Mouse (Mus musculus): Measurements from ENCODE around the gene Ntm. TPM values are rescaled to one million over a fixed set of nuclear protein-coding genes. Genes with fewer than 3 reads are reported as not detected.

The Ntm gene
- polyA plus RNA-seq, 1 experiment from 2014 or later: 14.3 TPM

GRCm38 (mm10) chr9:29462970-29463593 is 499.9 kb downstream of the Ntm start:
- Histone ChIP-seq H3K9ac (ENCODE audit: low read length) (no peak overlapping the region), H3K4me3 (ENCODE audit: low read depth, low read length) (no peak overlapping the region), H3K9me3 (ENCODE audit: control insufficient read depth, low read length) (no peaks in the 10 kb centered on the region), H3K4me1 (replicated peaks; ENCODE audit: control insufficient read depth, insufficient read depth, low read length) (no peaks in the 10 kb centered on the region), H3K36me3 (ENCODE audit: control insufficient read depth, insufficient read depth, low read length) (no peaks in the 10 kb centered on the region), H3K27ac (ENCODE audit: low read depth, low read length) (no peak overlapping the region), H3K27me3 (ENCODE audit: control insufficient read depth, insufficient read depth, low read length) (no peaks in the 10 kb centered on the region), H3K4me2 (ENCODE audit: low read depth, low read length, severe bottlenecking) (no peak overlapping the region)
- DNase-seq (ENCODE audit: low spot score): no peak
- 82% methylated on average over 10 of the region's 10 CpGs for WGBS
- no peak for ATAC-seq (replicated peaks; ENCODE audit: low FRiP score)

- Histone ChIP-seq H3K4me3 (ENCODE audit: low read depth, low read length) (no peak overlapping the region), H3K27ac (ENCODE audit: low read depth, low read length) (no peak overlapping the region), H3K36me3 (ENCODE audit: control insufficient read depth, insufficient read depth, low read length) (no peaks in the 10 kb centered on the region), H3K4me1 (replicated peaks; ENCODE audit: control insufficient read depth, insufficient read depth, low read length) (no peaks in the 10 kb centered on the region), H3K4me2 (ENCODE audit: low read depth, low read length, severe bottlenecking) (no peak overlapping the region), H3K27me3 (ENCODE audit: control insufficient read depth, insufficient read depth, low read length) (no peaks in the 10 kb centered on the region), H3K9me3 (ENCODE audit: control insufficient read depth, low read length) (no peaks in the 10 kb centered on the region), H3K9ac (ENCODE audit: low read length) (no peak overlapping the region)
- WGBS: 11% methylated on average over 5 of the region's 5 CpGs
- peak; percentile 76 for ATAC-seq (replicated peaks; ENCODE audit: low FRiP score)
- peak; percentile 84 for DNase-seq (ENCODE audit: low spot score)
Measured at GRCm38 (mm10) chr9:29457976-29458572, 504.9 kb downstream of the Ntm start.

DNA sequence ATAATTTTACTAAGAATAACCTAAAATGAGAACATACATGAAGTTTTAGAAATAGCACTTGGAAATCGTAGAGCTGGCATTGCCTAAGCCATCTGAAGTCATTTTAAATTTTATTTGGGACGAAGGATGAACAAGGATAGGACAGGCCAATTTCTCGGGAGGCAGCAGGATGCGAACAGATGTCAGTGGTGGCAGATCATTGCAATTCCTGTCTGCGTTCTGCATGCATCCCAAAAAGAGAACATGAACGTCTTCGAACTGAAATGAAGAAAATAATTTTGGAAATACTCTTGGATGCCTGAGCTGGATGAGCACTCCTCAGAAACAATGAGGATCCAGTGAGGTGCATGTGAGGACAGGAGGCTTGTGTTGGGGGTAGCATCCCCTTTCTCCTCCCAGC is 506.9 kb downstream of the Ntm start:
- no peak overlapping the region for H3K4me3 ChIP-seq (ENCODE audit: low read depth, low read length)
- DNase-seq (ENCODE audit: low spot score): no peak
- no peaks in the 10 kb centered on the region for H3K9me3 ChIP-seq (ENCODE audit: control insufficient read depth, low read length)
- no peak overlapping the region for H3K27ac ChIP-seq (ENCODE audit: low read depth, low read length)
- no peaks in the 10 kb centered on the region for H3K36me3 ChIP-seq (ENCODE audit: control insufficient read depth, insufficient read depth, low read length)
- 90% methylated on average over 7 of the region's 7 CpGs for WGBS
- ATAC-seq (replicated peaks; ENCODE audit: low FRiP score): no peak
- no peaks in the 10 kb centered on the region for H3K4me1 ChIP-seq (replicated peaks; ENCODE audit: control insufficient read depth, insufficient read depth, low read length)
- no peak overlapping the region for H3K9ac ChIP-seq (ENCODE audit: low read length)
- H3K27me3 ChIP-seq (ENCODE audit: control insufficient read depth, insufficient read depth, low read length): no peaks in the 10 kb centered on the region
- no peak overlapping the region for H3K4me2 ChIP-seq (ENCODE audit: low read depth, low read length, severe bottlenecking)

- Histone ChIP-seq H3K36me3 (ENCODE audit: control insufficient read depth, insufficient read depth, low read length) (no peaks in the 10 kb centered on the region), H3K4me1 (replicated peaks; ENCODE audit: control insufficient read depth, insufficient read depth, low read length) (no peaks in the 10 kb centered on the region), H3K27ac (ENCODE audit: low read depth, low read length) (no peak overlapping the region), H3K27me3 (ENCODE audit: control insufficient read depth, insufficient read depth, low read length) (no peaks in the 10 kb centered on the region), H3K4me2 (ENCODE audit: low read depth, low read length, severe bottlenecking) (no peak overlapping the region), H3K9ac (ENCODE audit: low read length) (no peak overlapping the region), H3K4me3 (ENCODE audit: low read depth, low read length) (no peak overlapping the region), H3K9me3 (ENCODE audit: control insufficient read depth, low read length) (no peaks in the 10 kb centered on the region)
- ATAC-seq (replicated peaks; ENCODE audit: low FRiP score): no peak
- no peak for DNase-seq (ENCODE audit: low spot score)
- WGBS: 78% methylated on average over 1 of the region's 1 CpGs
Measured at GRCm38 (mm10) chr9:29451232-29451631, 511.7 kb downstream of the Ntm start.

GRCm38 (mm10) chr9:29444001-29444400 is 518.9 kb downstream of the Ntm start:
- WGBS: 70% methylated on average over 4 of the region's 4 CpGs
- no peaks in the 10 kb centered on the region for H3K27me3 ChIP-seq (ENCODE audit: control insufficient read depth, insufficient read depth, low read length)
- no peaks in the 10 kb centered on the region for H3K4me1 ChIP-seq (replicated peaks; ENCODE audit: control insufficient read depth, insufficient read depth, low read length)
- DNase-seq (ENCODE audit: low spot score) (no peak), ATAC-seq (replicated peaks; ENCODE audit: low FRiP score) (no peak)
- no peak overlapping the region for H3K4me2 ChIP-seq (ENCODE audit: low read depth, low read length, severe bottlenecking)
- no peak overlapping the region for H3K27ac ChIP-seq (ENCODE audit: low read depth, low read length)
- H3K4me3 ChIP-seq (ENCODE audit: low read depth, low read length): no peak overlapping the region
- H3K9me3 ChIP-seq (ENCODE audit: control insufficient read depth, low read length): no peaks in the 10 kb centered on the region
- no peak overlapping the region for H3K9ac ChIP-seq (ENCODE audit: low read length)
- no peaks in the 10 kb centered on the region for H3K36me3 ChIP-seq (ENCODE audit: control insufficient read depth, insufficient read depth, low read length)

GRCm38 (mm10) chr9:29439401-29439800 is 523.5 kb downstream of the Ntm start:
- H3K27ac ChIP-seq (ENCODE audit: low read depth, low read length): no peak overlapping the region
- H3K4me2 ChIP-seq (ENCODE audit: low read depth, low read length, severe bottlenecking): no peak overlapping the region
- H3K9ac ChIP-seq (ENCODE audit: low read length): no peak overlapping the region
- no peaks in the 10 kb centered on the region for H3K9me3 ChIP-seq (ENCODE audit: control insufficient read depth, low read length)
- DNase-seq (ENCODE audit: low spot score): no peak
- ATAC-seq (replicated peaks; ENCODE audit: low FRiP score): no peak
- H3K36me3 ChIP-seq (ENCODE audit: control insufficient read depth, insufficient read depth, low read length): no peaks in the 10 kb centered on the region
- H3K4me3 ChIP-seq (ENCODE audit: low read depth, low read length): no peak overlapping the region
- no peaks in the 10 kb centered on the region; the same call in 1 of the 2 replicates for H3K4me1 ChIP-seq (replicated peaks; ENCODE audit: control insufficient read depth, insufficient read depth, low read length)
- 62% methylated on average over 5 of the region's 5 CpGs for WGBS
- H3K27me3 ChIP-seq (ENCODE audit: control insufficient read depth, insufficient read depth, low read length): no peaks in the 10 kb centered on the region

GRCm38 (mm10) chr9:29434611-29435010 is 528.3 kb downstream of the Ntm start:
- 34% methylated on average over 6 of the region's 6 CpGs for WGBS
- Histone ChIP-seq H3K4me2 (ENCODE audit: low read depth, low read length, severe bottlenecking) (no peak overlapping the region), H3K4me1 (replicated peaks; ENCODE audit: control insufficient read depth, insufficient read depth, low read length) (peaks cover 2% of the 10 kb centered on the region; the same call in 1 of the 2 replicates), H3K27ac (ENCODE audit: low read depth, low read length) (no peak overlapping the region), H3K27me3 (ENCODE audit: control insufficient read depth, insufficient read depth, low read length) (no peaks in the 10 kb centered on the region), H3K9ac (ENCODE audit: low read length) (no peak overlapping the region), H3K4me3 (ENCODE audit: low read depth, low read length) (no peak overlapping the region), H3K9me3 (ENCODE audit: control insufficient read depth, low read length) (no peaks in the 10 kb centered on the region), H3K36me3 (ENCODE audit: control insufficient read depth, insufficient read depth, low read length) (no peaks in the 10 kb centered on the region)
- ATAC-seq (replicated peaks; ENCODE audit: low FRiP score) (no peak), DNase-seq (ENCODE audit: low spot score) (no peak)

- H3K9me3 ChIP-seq (ENCODE audit: control insufficient read depth, low read length): no peaks in the 10 kb centered on the region
- no peak overlapping the region for H3K4me3 ChIP-seq (ENCODE audit: low read depth, low read length)
- no peak overlapping the region for H3K4me2 ChIP-seq (ENCODE audit: low read depth, low read length, severe bottlenecking)
- no peak overlapping the region for H3K9ac ChIP-seq (ENCODE audit: low read length)
- no peak overlapping the region for H3K27ac ChIP-seq (ENCODE audit: low read depth, low read length)
- ATAC-seq (replicated peaks; ENCODE audit: low FRiP score): peak; percentile 76
- H3K4me1 ChIP-seq (replicated peaks; ENCODE audit: control insufficient read depth, insufficient read depth, low read length): peaks cover 2% of the 10 kb centered on the region; the same call in 1 of the 2 replicates
- H3K27me3 ChIP-seq (ENCODE audit: control insufficient read depth, insufficient read depth, low read length): no peaks in the 10 kb centered on the region
- 4% methylated on average over 4 of the region's 4 CpGs for WGBS
- DNase-seq (ENCODE audit: low spot score): peak; percentile 55
- H3K36me3 ChIP-seq (ENCODE audit: control insufficient read depth, insufficient read depth, low read length): no peaks in the 10 kb centered on the region
Measured at GRCm38 (mm10) chr9:29433910-29434309, 529.0 kb downstream of the Ntm start.

- 58% methylated on average over 7 of the region's 7 CpGs for WGBS
- Histone ChIP-seq H3K27me3 (ENCODE audit: control insufficient read depth, insufficient read depth, low read length) (no peaks in the 10 kb centered on the region), H3K9ac (ENCODE audit: low read length) (no peak overlapping the region), H3K4me3 (ENCODE audit: low read depth, low read length) (no peak overlapping the region), H3K4me1 (replicated peaks; ENCODE audit: control insufficient read depth, insufficient read depth, low read length) (peaks cover 2% of the 10 kb centered on the region; the same call in 1 of the 2 replicates), H3K9me3 (ENCODE audit: control insufficient read depth, low read length) (no peaks in the 10 kb centered on the region), H3K36me3 (ENCODE audit: control insufficient read depth, insufficient read depth, low read length) (no peaks in the 10 kb centered on the region), H3K4me2 (ENCODE audit: low read depth, low read length, severe bottlenecking) (no peak overlapping the region), H3K27ac (ENCODE audit: low read depth, low read length) (no peak overlapping the region)
- ATAC-seq (replicated peaks; ENCODE audit: low FRiP score): no peak
- DNase-seq (ENCODE audit: low spot score): no peak
Measured at GRCm38 (mm10) chr9:29433156-29433555, 529.8 kb downstream of the Ntm start.

Measured in forebrain, embryonic 11.5 days (tissue).